Mouse (Mus musculus) forebrain, embryonic 10.5 days (tissue): ENCODE results near the gene Snapc3. TPM values are rescaled to one million over a fixed set of nuclear protein-coding genes. Genes with fewer than 3 reads are reported as not detected.

ENCODE experiments used
- DNase-seq: peaks from one replicate; pipeline ENCODE4 v3.0.0-alpha.2; 2017; ENCODE audit warnings: low spot score; ENCODE audit errors: extremely low spot score
- H3K27ac ChIP-seq: fragments of 300-500 bp; sonication (generic); 2 replicates; pipeline ENCODE4 v1.5.1; 2016; ENCODE audit warnings: mild to moderate bottlenecking
- H3K27me3 ChIP-seq: fragments of 300-500 bp; sonication (generic); 2 replicates; pipeline ENCODE4 v1.6.1; 2016; ENCODE audit warnings: mild to moderate bottlenecking; ENCODE audit not compliant: poor library complexity, severe bottlenecking
- H3K36me3 ChIP-seq: fragments of 300-500 bp; sonication (generic); replicated peaks from 2 replicates; pipeline ENCODE4 v1.6.1; 2016; ENCODE audit warnings: mild to moderate bottlenecking, moderate library complexity
- H3K4me1 ChIP-seq: fragments of 300-500 bp; sonication (generic); 2 replicates; pipeline ENCODE4 v1.6.1; 2016
- H3K4me3 ChIP-seq: fragments of 300-500 bp; sonication (generic); 2 replicates; pipeline ENCODE4 v1.5.1; 2016; ENCODE audit warnings: mild to moderate bottlenecking, moderate library complexity
- H3K9me3 ChIP-seq: fragments of 300-500 bp; sonication (generic); 2 replicates; pipeline ENCODE4 v1.6.1; 2016; ENCODE audit warnings: mild to moderate bottlenecking, moderate library complexity
- WGBS: fragments of 180-500 bp; shearing (Covaris S2); methylation state at CpG from one replicate; pipeline ENCODE4 v1.1.7; 2016; 5-methylcytosine and 5-hydroxymethylcytosine counted together
- polyA plus RNA-seq: library from polyadenylated mRNA; unstranded; fragments of >200 nt; fragmentation: Nextera tagmentation; extraction: Ambion mirVana; gene quantifications from 2 replicates; pipeline ENCODE4 v1.2.1, GENCODE M21; 2016

Gene Snapc3
- polyA plus RNA-seq, 1 experiment from 2014 or later: 55.8 TPM

DNA sequence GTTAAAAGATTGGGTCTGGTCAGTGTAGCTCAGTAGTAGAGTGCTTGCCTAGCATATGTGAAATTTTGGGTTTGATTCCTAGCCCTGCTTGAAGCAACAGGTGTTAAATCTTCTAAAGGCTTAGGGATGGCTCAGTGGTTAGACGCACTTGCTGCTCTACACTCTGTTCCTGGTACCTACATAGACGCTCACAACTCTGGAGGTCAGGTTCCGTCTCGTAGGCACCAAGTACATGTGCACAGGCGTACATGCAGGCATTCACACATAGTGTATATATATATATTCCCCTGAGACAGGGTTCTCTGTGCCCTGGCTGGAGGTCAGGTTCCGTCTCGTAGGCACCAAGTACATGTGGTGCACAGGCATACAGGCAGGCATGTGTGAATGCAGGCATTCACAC, 9.6 kb downstream of the Snapc3 start:
- Histone ChIP-seq H3K9me3 (no peaks in the 10 kb centered on the region), H3K27ac (no peak overlapping the region), H3K4me1 (no peaks in the 10 kb centered on the region), H3K4me3 (no peak overlapping the region), H3K27me3 (no peaks in the 10 kb centered on the region), H3K36me3 (peaks cover 99% of the 10 kb centered on the region)
- DNase-seq: no peak
- WGBS: 98% methylated on average over 7 of the region's 7 CpGs

DNA sequence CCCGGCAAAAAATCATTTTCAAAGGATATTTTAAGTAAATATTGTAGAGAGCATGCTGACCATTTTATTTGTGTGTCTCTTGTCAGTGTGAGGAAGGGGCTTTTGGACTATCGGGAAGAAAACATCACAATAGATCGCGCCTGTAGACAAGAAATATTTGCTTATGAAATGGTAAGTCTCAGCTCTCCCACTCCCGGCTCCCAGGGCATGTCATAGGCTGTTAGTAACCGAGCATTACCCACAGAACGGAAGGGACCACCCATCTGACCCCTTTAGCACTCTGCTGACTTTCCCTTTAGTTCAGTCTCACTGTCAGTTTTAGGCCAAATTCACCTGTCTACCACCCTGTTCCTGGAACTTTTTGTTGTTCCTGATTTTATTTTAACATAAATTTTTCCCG, 10.2 kb downstream of the Snapc3 start:
- DNase-seq: no peak

DNA sequence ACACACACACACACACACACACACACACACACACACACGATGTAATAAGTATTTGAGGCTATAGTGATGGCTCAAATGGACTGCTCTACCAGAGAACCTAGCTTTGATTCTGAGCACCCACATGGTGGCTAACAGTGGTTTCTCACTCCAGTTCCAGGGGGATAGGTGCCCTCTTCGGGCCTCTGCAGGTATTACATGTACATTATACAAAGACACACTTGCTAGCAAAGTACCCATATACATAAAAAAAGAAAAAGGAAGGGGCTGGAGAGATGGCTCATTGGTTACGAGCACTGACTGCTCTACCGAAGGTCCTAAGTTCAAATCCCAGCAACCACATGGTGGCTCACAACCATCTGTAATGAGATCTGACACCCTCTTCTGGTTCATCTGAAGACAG, 11.3 kb downstream of the Snapc3 start:
- no peak overlapping the region for H3K4me3 ChIP-seq
- H3K9me3 ChIP-seq: no peaks in the 10 kb centered on the region
- DNase-seq: no peak
- WGBS: 95% methylated on average over 4 of the region's 4 CpGs
- H3K27ac ChIP-seq: no peak overlapping the region
- no peaks in the 10 kb centered on the region for H3K4me1 ChIP-seq
- peaks cover 99% of the 10 kb centered on the region for H3K36me3 ChIP-seq
- H3K27me3 ChIP-seq: no peaks in the 10 kb centered on the region

More for the DNA sequence above, 10.2 kb downstream of the Snapc3 start:
- no peak overlapping the region for H3K4me3 ChIP-seq
- no peak overlapping the region for H3K27ac ChIP-seq
- H3K9me3 ChIP-seq: no peaks in the 10 kb centered on the region
- H3K4me1 ChIP-seq: no peaks in the 10 kb centered on the region
- H3K36me3 ChIP-seq: peaks cover 99% of the 10 kb centered on the region
- H3K27me3 ChIP-seq: no peaks in the 10 kb centered on the region
- 96% methylated on average over 8 of the region's 8 CpGs for WGBS

DNA sequence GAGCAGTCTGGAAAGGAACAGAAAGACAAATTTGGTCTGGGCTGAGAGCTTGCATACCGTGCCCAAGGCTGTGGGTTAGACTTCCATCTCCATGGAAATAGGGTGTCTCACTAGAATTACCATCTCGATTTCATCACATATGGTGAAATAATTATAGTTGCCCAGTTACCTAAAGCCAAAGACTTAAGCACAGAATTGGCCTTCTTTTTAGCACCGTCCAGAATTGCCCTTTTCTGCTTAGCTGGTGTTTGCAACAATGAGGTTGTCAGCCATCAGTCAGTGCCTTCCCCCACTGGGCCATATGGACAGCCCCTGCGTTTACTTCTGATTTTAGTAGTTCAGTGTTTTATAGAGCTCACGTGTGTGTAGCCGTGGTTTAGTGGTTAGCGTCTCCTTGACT, 14.4 kb downstream of the Snapc3 start:
- DNase-seq: no peak
- 95% methylated on average over 7 of the region's 7 CpGs for WGBS
- Histone ChIP-seq H3K4me3 (no peak overlapping the region), H3K36me3 (peaks cover 99% of the 10 kb centered on the region), H3K9me3 (no peaks in the 10 kb centered on the region), H3K27me3 (no peaks in the 10 kb centered on the region), H3K4me1 (no peaks in the 10 kb centered on the region), H3K27ac (no peak overlapping the region)

DNA sequence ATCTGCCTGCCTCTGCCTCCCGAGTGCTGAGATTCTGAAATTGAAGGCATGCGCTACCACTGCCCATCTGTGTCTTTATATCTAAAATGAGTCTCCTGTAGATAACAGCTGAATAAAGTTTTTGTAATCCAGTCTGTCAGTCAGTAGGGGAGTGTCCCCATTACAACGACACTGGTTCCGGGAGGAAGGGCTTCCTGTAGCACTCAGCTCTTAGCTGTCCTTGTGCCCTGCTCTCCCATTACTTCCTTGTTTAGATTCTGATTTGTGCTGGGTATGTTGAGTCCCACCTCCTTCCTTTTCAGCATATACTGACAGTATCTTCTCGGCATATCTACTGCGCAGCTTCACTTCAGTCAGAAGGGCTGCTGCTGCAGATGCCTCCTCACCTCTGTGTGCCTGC, 15.4 kb downstream of the Snapc3 start:
- 92% methylated on average over 6 of the region's 6 CpGs for WGBS
- Histone ChIP-seq H3K27me3 (no peaks in the 10 kb centered on the region), H3K4me3 (no peak overlapping the region), H3K9me3 (no peaks in the 10 kb centered on the region), H3K4me1 (no peaks in the 10 kb centered on the region), H3K36me3 (peaks cover 98% of the 10 kb centered on the region), H3K27ac (no peak overlapping the region)
- DNase-seq: no peak

DNA sequence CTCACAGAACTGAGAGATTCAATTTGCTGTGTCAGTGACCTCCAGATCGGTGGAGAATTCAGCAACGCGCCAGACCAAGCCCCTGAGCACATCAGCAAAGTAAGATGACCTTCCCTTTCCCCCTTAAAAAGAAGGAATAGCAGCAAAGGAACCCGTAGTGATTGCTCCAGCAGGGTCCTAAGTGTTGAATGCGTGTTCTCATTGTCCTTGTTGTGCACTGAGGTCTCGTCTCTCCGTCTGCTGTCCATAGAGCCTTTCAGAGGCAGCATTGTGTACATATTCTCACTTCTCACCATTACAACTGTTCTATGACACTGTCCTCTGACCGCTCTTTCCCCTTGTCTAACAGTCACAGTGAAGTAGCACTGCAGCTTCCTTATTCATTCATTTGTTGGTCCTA, 18.9 kb downstream of the Snapc3 start:
- no peak overlapping the region for H3K4me3 ChIP-seq
- H3K9me3 ChIP-seq: no peaks in the 10 kb centered on the region
- no peaks in the 10 kb centered on the region for H3K27me3 ChIP-seq
- H3K4me1 ChIP-seq: peaks cover 4% of the 10 kb centered on the region; the same call in 1 of the 2 replicates
- H3K36me3 ChIP-seq: peaks cover 99% of the 10 kb centered on the region
- no peak for DNase-seq
- WGBS: 96% methylated on average over 8 of the region's 8 CpGs
- H3K27ac ChIP-seq: no peak overlapping the region

DNA sequence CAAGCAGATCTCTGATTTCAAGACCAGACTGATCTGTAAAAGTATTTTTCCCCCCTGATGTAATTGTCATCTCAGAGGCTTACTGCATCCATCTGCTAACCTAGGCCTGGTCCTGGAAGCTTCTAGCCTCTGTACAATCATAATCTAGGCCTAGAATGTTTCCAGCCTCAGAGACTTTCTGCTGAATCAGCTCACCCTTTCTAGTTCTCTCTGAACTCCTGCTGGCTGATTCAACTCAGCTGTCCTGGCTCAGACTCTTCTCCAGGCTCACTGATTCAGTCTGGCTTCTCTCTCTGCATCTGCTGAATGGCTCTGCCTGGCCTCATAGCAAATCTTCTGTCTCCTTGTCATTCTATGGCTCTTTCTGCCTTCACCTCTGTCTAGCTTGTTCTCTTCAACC, 20.6 kb downstream of the Snapc3 start:
- H3K4me1 ChIP-seq: peaks cover 4% of the 10 kb centered on the region; the same call in 1 of the 2 replicates
- H3K36me3 ChIP-seq: peaks cover 94% of the 10 kb centered on the region
- no peak for DNase-seq

DNA sequence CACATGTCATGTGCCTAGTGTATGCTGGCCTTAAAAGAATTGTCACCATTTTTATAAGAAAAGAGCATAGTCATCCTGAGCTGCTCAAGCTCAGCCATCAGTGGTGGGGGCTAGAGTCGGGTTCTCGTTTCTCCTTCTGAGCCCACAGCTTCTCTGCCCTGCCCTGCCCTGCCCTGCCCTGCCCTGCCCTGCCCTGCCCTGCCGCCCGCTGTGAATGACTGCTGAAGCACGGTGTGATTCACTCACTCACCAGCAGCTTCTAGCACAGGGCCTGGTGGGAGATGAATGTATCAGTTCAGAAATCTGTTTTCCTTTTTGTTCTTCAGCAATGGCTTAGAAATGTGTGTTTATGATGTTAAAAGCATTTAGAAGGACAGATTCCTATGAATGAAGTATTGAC, 21.5 kb downstream of the Snapc3 start:
- H3K27ac ChIP-seq: no peak overlapping the region
- no peak for DNase-seq
- H3K9me3 ChIP-seq: no peaks in the 10 kb centered on the region
- H3K36me3 ChIP-seq: peaks cover 85% of the 10 kb centered on the region
- H3K4me3 ChIP-seq: no peak overlapping the region
- 67% methylated on average over 5 of the region's 5 CpGs for WGBS
- H3K4me1 ChIP-seq: peaks cover 4% of the 10 kb centered on the region; the same call in 1 of the 2 replicates
- no peaks in the 10 kb centered on the region for H3K27me3 ChIP-seq

More for the DNA sequence above, 20.6 kb downstream of the Snapc3 start:
- no peaks in the 10 kb centered on the region for H3K27me3 ChIP-seq
- no peak overlapping the region for H3K4me3 ChIP-seq
- no peaks in the 10 kb centered on the region for H3K9me3 ChIP-seq
- H3K27ac ChIP-seq: no peak overlapping the region

DNA sequence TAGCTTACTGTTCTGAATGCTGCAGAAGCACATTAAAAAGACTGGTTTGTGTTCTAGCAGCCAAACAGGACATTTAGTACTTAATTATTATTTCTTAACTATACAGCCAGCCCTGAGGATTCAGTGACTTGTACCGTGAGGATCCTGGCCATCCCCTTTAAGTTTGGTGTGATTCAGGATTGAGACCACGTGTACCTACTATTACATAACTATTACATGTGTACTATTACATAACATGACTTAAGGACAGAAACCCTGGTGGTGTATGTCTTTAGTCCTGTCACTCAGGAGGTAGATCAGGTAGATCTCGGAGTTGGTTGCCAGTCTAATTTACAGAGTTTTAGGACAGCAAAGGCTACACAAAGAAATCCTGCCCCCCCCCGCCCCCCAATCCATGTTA, 23.5 kb downstream of the Snapc3 start:
- Histone ChIP-seq H3K36me3 (peaks cover 65% of the 10 kb centered on the region), H3K9me3 (no peaks in the 10 kb centered on the region), H3K4me1 (peaks cover 4% of the 10 kb centered on the region; the same call in 1 of the 2 replicates), H3K27me3 (no peaks in the 10 kb centered on the region), H3K27ac (no peak overlapping the region), H3K4me3 (no peak overlapping the region)
- WGBS: 89% methylated on average over 4 of the region's 4 CpGs
- DNase-seq: no peak

DNA sequence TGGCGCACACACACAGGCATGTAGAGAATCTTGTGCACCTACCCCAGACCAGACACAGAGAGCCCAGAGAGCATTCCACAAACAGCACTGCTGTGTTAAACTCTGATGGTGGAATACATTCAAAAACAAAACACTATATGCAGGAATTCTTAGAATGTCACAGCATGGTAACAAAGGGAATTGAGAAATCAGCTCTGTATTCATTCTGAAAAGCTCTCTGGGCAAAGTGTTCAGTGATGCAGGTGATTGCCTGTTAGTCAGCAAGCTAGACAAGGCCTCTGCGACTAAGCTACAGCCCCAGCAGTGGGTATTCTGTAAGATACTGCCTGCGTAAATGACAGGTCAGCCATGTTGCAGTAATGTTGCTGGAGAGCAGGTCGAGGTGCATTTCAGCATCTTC, 33.3 kb downstream of the Snapc3 start:
- no peaks in the 10 kb centered on the region for H3K27me3 ChIP-seq
- no peaks in the 10 kb centered on the region for H3K4me1 ChIP-seq
- no peaks in the 10 kb centered on the region; the same call in 1 of the 2 replicates for H3K9me3 ChIP-seq
- H3K4me3 ChIP-seq: no peak overlapping the region
- H3K36me3 ChIP-seq: peaks cover 68% of the 10 kb centered on the region
- no peak overlapping the region for H3K27ac ChIP-seq
- DNase-seq: no peak
- WGBS: 93% methylated on average over 4 of the region's 4 CpGs

DNA sequence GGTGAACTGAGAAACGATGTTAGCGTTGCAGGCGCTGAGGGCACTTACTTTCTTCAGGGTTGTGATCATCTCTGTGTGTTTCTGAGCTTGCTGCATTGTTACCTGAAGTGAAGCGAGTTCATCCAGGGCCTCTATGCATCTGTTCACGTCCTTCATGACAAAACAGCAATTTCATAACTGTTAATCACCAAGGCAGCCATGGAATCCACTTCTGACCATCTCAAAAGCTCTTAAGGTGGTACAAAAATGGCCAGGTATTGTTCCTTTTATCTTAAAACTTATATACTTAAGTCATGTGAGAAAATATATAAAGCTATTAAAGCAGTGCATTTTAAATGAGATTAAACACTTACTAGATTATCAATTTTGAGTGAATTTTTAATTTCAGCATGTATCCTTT, 42.6 kb downstream of the Snapc3 start:
- Histone ChIP-seq H3K27ac (no peak overlapping the region), H3K36me3 (peaks cover 99% of the 10 kb centered on the region), H3K27me3 (no peaks in the 10 kb centered on the region), H3K4me1 (no peaks in the 10 kb centered on the region), H3K4me3 (no peak overlapping the region), H3K9me3 (no peaks in the 10 kb centered on the region)
- DNase-seq: no peak
- WGBS: 94% methylated on average over 5 of the region's 5 CpGs

DNA sequence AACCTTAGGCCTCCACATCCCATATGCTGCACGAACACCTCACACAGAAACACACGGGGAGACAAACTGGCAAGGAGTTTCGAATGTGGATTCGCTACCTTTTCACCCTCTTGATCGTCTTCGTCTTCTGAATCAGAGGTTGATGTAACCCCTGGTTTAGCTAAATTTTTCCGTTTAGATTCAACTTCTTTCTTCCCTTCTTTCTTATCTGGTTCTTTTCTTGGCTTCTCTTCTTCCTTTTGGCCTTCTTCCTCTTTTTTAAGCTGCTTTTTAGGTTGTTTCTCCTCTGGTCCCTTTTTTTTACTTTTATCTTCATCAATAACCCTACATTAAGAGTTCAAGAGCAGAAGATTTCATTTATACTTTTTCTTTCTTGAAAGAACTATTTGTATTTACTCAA, 47.3 kb downstream of the Snapc3 start:
- Histone ChIP-seq H3K36me3 (peaks cover 99% of the 10 kb centered on the region), H3K9me3 (no peaks in the 10 kb centered on the region)
- 95% methylated on average over 7 of the region's 7 CpGs for WGBS

DNA sequence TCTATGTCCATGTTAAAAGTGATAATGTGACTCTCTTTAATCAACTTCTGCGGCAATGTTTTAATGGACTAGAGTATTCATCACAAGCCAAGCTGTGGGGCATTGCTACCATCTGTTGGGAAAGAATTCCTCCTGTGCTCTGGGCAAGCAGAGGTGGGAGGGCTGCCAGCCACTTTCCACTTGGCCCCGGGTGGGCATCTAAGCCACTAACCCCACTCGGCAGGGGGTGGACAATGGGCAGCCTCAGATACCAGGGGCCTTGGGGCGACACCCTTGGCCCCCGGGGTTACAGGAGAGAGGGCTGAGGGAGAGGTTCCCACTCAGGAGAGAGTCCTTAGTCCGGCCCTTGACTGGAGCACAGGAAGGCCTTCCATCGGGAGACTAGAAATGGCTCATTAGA, 50.1 kb downstream of the Snapc3 start:
- 91% methylated on average over 7 of the region's 7 CpGs for WGBS
- no peak for DNase-seq
- 0 out of 2 replicates have a peak, but pooled peaks cover 4% of the 10 kb centered on the region for H3K4me1 ChIP-seq
- no peak overlapping the region for H3K4me3 ChIP-seq
- H3K27me3 ChIP-seq: no peaks in the 10 kb centered on the region
- no peaks in the 10 kb centered on the region for H3K9me3 ChIP-seq
- H3K36me3 ChIP-seq: peaks cover 100% of the 10 kb centered on the region
- H3K27ac ChIP-seq: no peak overlapping the region

More for the DNA sequence above, 47.3 kb downstream of the Snapc3 start:
- 0 out of 2 replicates have a peak, but pooled peaks cover 4% of the 10 kb centered on the region for H3K4me1 ChIP-seq
- DNase-seq: no peak
- no peak overlapping the region for H3K4me3 ChIP-seq
- no peaks in the 10 kb centered on the region for H3K27me3 ChIP-seq
- H3K27ac ChIP-seq: no peak overlapping the region

DNA sequence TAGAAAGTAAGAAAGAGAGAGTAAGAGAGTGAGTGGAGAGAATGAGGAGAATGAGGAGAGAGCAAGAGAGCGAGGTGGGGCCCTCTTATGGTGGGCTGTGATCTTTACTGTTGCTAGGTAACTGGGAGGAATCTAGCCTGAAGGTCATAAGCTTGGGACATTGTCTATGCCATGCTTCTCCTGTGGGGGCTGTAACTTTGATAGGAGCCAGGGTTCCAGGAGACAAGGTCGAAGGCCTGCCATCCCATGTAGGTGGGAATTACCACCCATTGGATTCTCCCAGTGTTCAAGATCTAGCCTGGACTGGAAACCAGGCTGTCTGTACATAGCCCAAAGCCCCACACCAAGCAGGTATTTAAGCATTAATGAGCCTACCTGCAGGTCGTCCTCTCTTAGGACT, 50.7 kb downstream of the Snapc3 start:
- H3K9me3 ChIP-seq: no peaks in the 10 kb centered on the region
- H3K27me3 ChIP-seq: no peaks in the 10 kb centered on the region
- H3K4me1 ChIP-seq: 0 out of 2 replicates have a peak, but pooled peaks cover 4% of the 10 kb centered on the region
- H3K4me3 ChIP-seq: no peak overlapping the region
- no peak for DNase-seq
- H3K27ac ChIP-seq: no peak overlapping the region
- WGBS: 82% methylated on average over 3 of the region's 3 CpGs
- H3K36me3 ChIP-seq: peaks cover 100% of the 10 kb centered on the region
